Mouse (Mus musculus): ENCODE measurements around the gene Sumf1. TPM values are rescaled to one million over a fixed set of nuclear protein-coding genes. Genes with fewer than 3 reads are reported as not detected.

The Sumf1 gene
- polyA plus RNA-seq, 1 experiment, result 14.9 TPM

DNA sequence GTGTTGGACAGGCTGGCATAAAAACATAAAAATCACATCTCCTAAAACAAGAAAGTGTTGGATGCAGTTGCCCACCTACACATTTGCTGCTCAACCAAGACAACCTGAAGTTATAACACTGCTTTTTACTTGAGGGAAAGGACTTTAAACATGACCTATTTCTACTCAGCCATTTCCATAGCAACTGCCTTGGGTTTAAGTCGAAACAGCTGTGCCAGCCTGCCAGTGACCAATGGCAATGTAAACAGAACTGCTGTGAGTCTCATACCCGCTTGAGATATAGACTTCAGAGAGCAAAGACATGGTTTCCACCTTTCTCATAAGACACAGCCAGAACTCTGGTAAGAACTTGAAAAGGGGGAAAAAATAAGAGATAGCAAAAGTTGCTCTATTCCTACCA is 24.8 kb downstream of the Sumf1 start:
- TF ChIP-seq MYOG (IDR thresholded peaks at IDR 0.05; ENCODE audit: control insufficient read depth in 1 of 3, insufficient read depth in 1 of 3, insufficient read length in 2 of 3, low read depth in 2 of 3) (no peak), MAX (IDR thresholded peaks at IDR 0.05; ENCODE audit: low read depth) (no peak), E2F4 (IDR thresholded peaks at IDR 0.05; ENCODE audit: insufficient read depth) (no peak), TCF3 (IDR thresholded peaks at IDR 0.05; ENCODE audit: insufficient read length, low read depth) (no peak), SRF (IDR thresholded peaks at IDR 0.05; ENCODE audit: control insufficient read depth, insufficient read length, low read depth) (no peak), CEBPB (IDR thresholded peaks at IDR 0.05; ENCODE audit: insufficient read depth, poor library complexity, severe bottlenecking) (no peak), TCF12 (IDR thresholded peaks at IDR 0.05; ENCODE audit: insufficient read depth, poor library complexity, severe bottlenecking) (no peak), POLR2A (IDR thresholded peaks at IDR 0.05; ENCODE audit: insufficient read length, low read depth) (no peak)
- H3ac ChIP-seq (ENCODE audit: control insufficient read depth, insufficient read length), result no peak overlapping the region
- H3K36me3 ChIP-seq (ENCODE audit: control insufficient read depth, insufficient read depth), result no peaks in the 10 kb centered on the region
- H3K27me3 ChIP-seq (ENCODE audit: control insufficient read depth, insufficient read depth, insufficient read length), result no peaks in the 10 kb centered on the region
- H3K4me3 ChIP-seq, result no peak overlapping the region
- H3K4me2 ChIP-seq (ENCODE audit: low read depth), result no peak overlapping the region
- H3K79me2 ChIP-seq (ENCODE audit: control insufficient read depth, insufficient read depth), result no peaks in the 10 kb centered on the region

DNA sequence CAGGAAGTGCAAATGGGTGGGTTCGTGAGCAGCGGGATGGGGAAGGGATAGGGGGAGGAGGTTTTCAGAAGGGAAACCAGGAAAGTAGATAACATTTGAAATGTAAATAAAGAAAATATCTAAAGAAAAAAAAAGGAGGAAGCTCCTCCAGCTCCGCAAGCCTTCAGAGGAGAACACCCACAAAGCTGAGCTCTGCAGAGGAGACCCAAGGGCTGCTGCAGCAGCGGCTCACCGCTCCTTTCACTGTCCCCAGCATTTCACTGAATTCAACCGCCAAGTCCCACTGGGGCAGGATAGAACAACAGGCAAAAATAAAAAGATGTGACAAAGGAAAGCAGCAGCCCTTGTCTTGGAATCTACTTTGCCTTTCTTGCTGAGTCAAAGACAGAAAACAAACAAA is 28.5 kb downstream of the Sumf1 start:
- no peak for TF ChIP-seq POLR2AphosphoS2 (IDR thresholded peaks at IDR 0.05; ENCODE audit: insufficient read length, low read depth)
- TF ChIP-seq USF1 (IDR thresholded peaks at IDR 0.05; ENCODE audit: low read depth), result no peak
- TF ChIP-seq TCF12 (IDR thresholded peaks at IDR 0.05; ENCODE audit: insufficient read depth, poor library complexity, severe bottlenecking), result no peak
- TF ChIP-seq POLR2A (IDR thresholded peaks at IDR 0.05; ENCODE audit: insufficient read length, low read depth), result no peak
- TF ChIP-seq MAX (IDR thresholded peaks at IDR 0.05; ENCODE audit: low read depth), result no peak
- TF ChIP-seq MYOD1 (IDR thresholded peaks at IDR 0.05; ENCODE audit: control insufficient read depth in 1 of 3, insufficient read length in 2 of 3, low read depth in 2 of 3), result no peak
- no peak for TF ChIP-seq TCF3 (IDR thresholded peaks at IDR 0.05; ENCODE audit: insufficient read length, low read depth)
- no peak for TF ChIP-seq MYOG (IDR thresholded peaks at IDR 0.05; ENCODE audit: control insufficient read depth in 1 of 3, insufficient read depth in 1 of 3, insufficient read length in 2 of 3, low read depth in 2 of 3)
- no peak for TF ChIP-seq REST (IDR thresholded peaks at IDR 0.05; ENCODE audit: insufficient read depth, insufficient read length)
- TF ChIP-seq CEBPB (IDR thresholded peaks at IDR 0.05; ENCODE audit: insufficient read depth, poor library complexity, severe bottlenecking), result no peak
- no peak for TF ChIP-seq E2F4 (IDR thresholded peaks at IDR 0.05; ENCODE audit: insufficient read depth)
- no peak for TF ChIP-seq SRF (IDR thresholded peaks at IDR 0.05; ENCODE audit: control insufficient read depth, insufficient read length, low read depth)
- no peaks in the 10 kb centered on the region for H3K27me3 ChIP-seq (ENCODE audit: control insufficient read depth, insufficient read depth, insufficient read length)
- H3K36me3 ChIP-seq (ENCODE audit: control insufficient read depth, insufficient read depth), result no peaks in the 10 kb centered on the region
- H3ac ChIP-seq (ENCODE audit: control insufficient read depth, insufficient read length), result no peak overlapping the region
- H3K4me3 ChIP-seq, result no peak overlapping the region
- no peaks in the 10 kb centered on the region for H3K79me2 ChIP-seq (ENCODE audit: control insufficient read depth, insufficient read depth)
- H3K4me2 ChIP-seq (ENCODE audit: low read depth), result no peak overlapping the region

DNA sequence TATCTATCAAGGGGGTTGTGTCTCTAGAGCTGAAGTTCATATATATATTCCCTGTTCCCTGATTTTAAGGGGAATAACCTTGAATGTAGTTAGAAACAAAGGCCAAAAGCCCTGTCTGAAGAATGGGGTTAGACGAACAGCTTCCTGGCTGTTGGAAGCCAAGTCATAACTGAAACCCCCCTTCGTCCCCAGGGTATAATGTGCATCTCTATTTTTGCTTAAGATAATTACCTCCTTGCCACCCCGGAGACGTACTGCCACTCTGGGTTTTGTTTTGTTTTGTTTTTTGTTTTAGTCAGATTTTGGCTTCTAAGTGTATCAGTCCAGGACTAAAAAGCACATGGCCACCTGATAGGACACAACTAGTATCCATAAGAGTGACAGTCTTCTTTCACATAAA is 31.1 kb downstream of the Sumf1 start:
- H3ac ChIP-seq (ENCODE audit: control insufficient read depth, insufficient read length), result no peak overlapping the region
- no peaks in the 10 kb centered on the region for H3K27me3 ChIP-seq (ENCODE audit: control insufficient read depth, insufficient read depth, insufficient read length)
- H3K4me2 ChIP-seq (ENCODE audit: low read depth), result no peak overlapping the region
- no peak overlapping the region for H3K4me3 ChIP-seq
- no peak for TF ChIP-seq MYOG (IDR thresholded peaks at IDR 0.05; ENCODE audit: control insufficient read depth in 1 of 3, insufficient read depth in 1 of 3, insufficient read length in 2 of 3, low read depth in 2 of 3)
- no peak for TF ChIP-seq POLR2A (IDR thresholded peaks at IDR 0.05; ENCODE audit: insufficient read length, low read depth)
- TF ChIP-seq REST (IDR thresholded peaks at IDR 0.05; ENCODE audit: insufficient read depth, insufficient read length), result no peak
- no peak for TF ChIP-seq MAX (IDR thresholded peaks at IDR 0.05; ENCODE audit: low read depth)
- no peak for TF ChIP-seq SRF (IDR thresholded peaks at IDR 0.05; ENCODE audit: control insufficient read depth, insufficient read length, low read depth)
- TF ChIP-seq CEBPB (IDR thresholded peaks at IDR 0.05; ENCODE audit: insufficient read depth, poor library complexity, severe bottlenecking), result no peak
- no peak for TF ChIP-seq USF1 (IDR thresholded peaks at IDR 0.05; ENCODE audit: low read depth)
- TF ChIP-seq E2F4 (IDR thresholded peaks at IDR 0.05; ENCODE audit: insufficient read depth), result no peak
- TF ChIP-seq TCF3 (IDR thresholded peaks at IDR 0.05; ENCODE audit: insufficient read length, low read depth), result no peak
- TF ChIP-seq MYOD1 (IDR thresholded peaks at IDR 0.05; ENCODE audit: control insufficient read depth in 1 of 3, insufficient read length in 2 of 3, low read depth in 2 of 3), result no peak
- no peak for TF ChIP-seq TCF12 (IDR thresholded peaks at IDR 0.05; ENCODE audit: insufficient read depth, poor library complexity, severe bottlenecking)
- no peak for TF ChIP-seq POLR2AphosphoS2 (IDR thresholded peaks at IDR 0.05; ENCODE audit: insufficient read length, low read depth)
- H3K36me3 ChIP-seq (ENCODE audit: control insufficient read depth, insufficient read depth), result peaks cover 3% of the 10 kb centered on the region
- H3K79me2 ChIP-seq (ENCODE audit: control insufficient read depth, insufficient read depth), result no peaks in the 10 kb centered on the region

DNA sequence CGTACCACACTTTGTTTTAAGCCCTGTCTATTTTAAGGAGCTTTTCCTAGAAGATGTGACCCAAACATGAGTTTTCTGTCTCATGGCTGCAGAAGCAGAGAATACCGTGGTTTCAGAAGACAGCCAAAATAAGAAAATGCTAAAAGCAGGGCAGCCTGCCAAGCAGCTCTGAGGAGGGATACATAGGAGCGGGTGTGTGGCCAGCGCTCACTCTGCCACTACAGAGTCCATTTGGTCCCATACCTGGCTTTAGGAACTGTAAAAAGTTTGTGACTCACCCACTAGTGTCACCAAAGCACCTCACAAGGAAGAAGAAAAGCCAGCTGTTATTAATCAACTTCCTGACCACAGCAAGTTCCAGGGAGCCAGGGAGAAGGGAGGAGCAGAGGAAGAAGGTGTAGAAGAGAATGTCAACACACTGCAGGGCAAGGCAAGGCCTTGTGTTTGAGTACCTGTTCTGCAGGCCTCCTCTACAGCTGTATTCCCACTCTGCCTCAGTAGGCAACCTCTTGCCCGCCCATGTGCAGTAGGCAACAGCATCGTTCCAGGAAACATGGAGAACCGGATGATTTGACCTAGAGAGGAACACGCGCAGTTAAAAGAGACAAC is 32.6 kb downstream of the Sumf1 start:
- Histone ChIP-seq H3K4me3 (no peak overlapping the region), H3K79me2 (ENCODE audit: control insufficient read depth, insufficient read depth) (no peaks in the 10 kb centered on the region), H3K4me2 (ENCODE audit: low read depth) (no peak overlapping the region), H3K27me3 (ENCODE audit: control insufficient read depth, insufficient read depth, insufficient read length) (no peaks in the 10 kb centered on the region), H3ac (ENCODE audit: control insufficient read depth, insufficient read length) (no peak overlapping the region), H3K36me3 (ENCODE audit: control insufficient read depth, insufficient read depth) (peaks cover 3% of the 10 kb centered on the region)
- TF ChIP-seq MYOG (IDR thresholded peaks at IDR 0.05; ENCODE audit: control insufficient read depth in 1 of 3, insufficient read depth in 1 of 3, insufficient read length in 2 of 3, low read depth in 2 of 3) (no peak), USF1 (IDR thresholded peaks at IDR 0.05; ENCODE audit: low read depth) (no peak), E2F4 (IDR thresholded peaks at IDR 0.05; ENCODE audit: insufficient read depth) (no peak), TCF3 (IDR thresholded peaks at IDR 0.05; ENCODE audit: insufficient read length, low read depth) (no peak), TCF12 (IDR thresholded peaks at IDR 0.05; ENCODE audit: insufficient read depth, poor library complexity, severe bottlenecking) (no peak), POLR2AphosphoS2 (IDR thresholded peaks at IDR 0.05; ENCODE audit: insufficient read length, low read depth) (no peak), REST (IDR thresholded peaks at IDR 0.05; ENCODE audit: insufficient read depth, insufficient read length) (no peak), CEBPB (IDR thresholded peaks at IDR 0.05; ENCODE audit: insufficient read depth, poor library complexity, severe bottlenecking) (no peak), SRF (IDR thresholded peaks at IDR 0.05; ENCODE audit: control insufficient read depth, insufficient read length, low read depth) (no peak), MAX (IDR thresholded peaks at IDR 0.05; ENCODE audit: low read depth) (no peak), POLR2A (IDR thresholded peaks at IDR 0.05; ENCODE audit: insufficient read length, low read depth) (no peak), MYOD1 (IDR thresholded peaks at IDR 0.05; ENCODE audit: control insufficient read depth in 1 of 3, insufficient read length in 2 of 3, low read depth in 2 of 3) (no peak)

Measured in myocyte (in vitro differentiated cells).